Mouse (Mus musculus) CD4-positive, CD25-positive, alpha-beta regulatory T cell, adult 4 months (primary cell): ENCODE data around the gene Pcgf2. TPM values are rescaled to one million over a fixed set of nuclear protein-coding genes. Genes with fewer than 3 reads are reported as not detected.
"Not testable (repeated sequence)": the region's sequence is repeated elsewhere in the genome, so short reads cannot be mapped to it uniquely, and the experiment has no call there.

Source experiments
- ATAC-seq: one replicate; pipeline ENCODE4 v1.8.0; 2017
- polyA plus RNA-seq, 2 experiments: library from polyadenylated mRNA; unstranded; fragments of 100-300 nt; shearing (Covaris generic); gene quantifications; one replicate each; pipeline ENCODE4 v1.2.1; 2017

Gene Pcgf2
- polyA plus RNA-seq, 2 experiments from 2014 or later: 2.9 to 4.6 TPM

DNA sequence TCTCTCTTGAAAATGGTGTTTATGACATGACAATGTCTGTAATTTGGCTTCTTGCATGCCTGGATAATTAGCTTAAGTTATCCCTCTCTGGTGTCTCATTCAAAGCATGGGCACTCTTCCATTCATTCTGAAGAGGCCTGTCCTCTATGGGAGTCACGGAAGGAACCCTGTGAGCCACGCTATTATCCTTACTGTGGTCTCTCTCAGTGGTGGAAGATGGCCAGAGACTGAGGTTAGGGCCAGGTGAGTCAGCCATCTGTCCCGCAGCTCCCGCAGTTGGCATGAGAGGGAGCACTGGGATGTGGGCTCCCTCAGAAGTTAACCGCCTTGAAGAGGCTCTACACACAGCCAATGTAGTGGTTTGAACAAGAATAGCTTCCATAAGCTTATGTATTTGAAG, 50.0 kb downstream of the Pcgf2 start:
- no peak for ATAC-seq

- not testable (repeated sequence) for ATAC-seq
Measured at GRCm38 (mm10) chr11:97648541-97648940, 51.8 kb downstream of the Pcgf2 start.

- ATAC-seq: no peak
Measured at GRCm38 (mm10) chr11:97644834-97645233, 55.5 kb downstream of the Pcgf2 start.

DNA sequence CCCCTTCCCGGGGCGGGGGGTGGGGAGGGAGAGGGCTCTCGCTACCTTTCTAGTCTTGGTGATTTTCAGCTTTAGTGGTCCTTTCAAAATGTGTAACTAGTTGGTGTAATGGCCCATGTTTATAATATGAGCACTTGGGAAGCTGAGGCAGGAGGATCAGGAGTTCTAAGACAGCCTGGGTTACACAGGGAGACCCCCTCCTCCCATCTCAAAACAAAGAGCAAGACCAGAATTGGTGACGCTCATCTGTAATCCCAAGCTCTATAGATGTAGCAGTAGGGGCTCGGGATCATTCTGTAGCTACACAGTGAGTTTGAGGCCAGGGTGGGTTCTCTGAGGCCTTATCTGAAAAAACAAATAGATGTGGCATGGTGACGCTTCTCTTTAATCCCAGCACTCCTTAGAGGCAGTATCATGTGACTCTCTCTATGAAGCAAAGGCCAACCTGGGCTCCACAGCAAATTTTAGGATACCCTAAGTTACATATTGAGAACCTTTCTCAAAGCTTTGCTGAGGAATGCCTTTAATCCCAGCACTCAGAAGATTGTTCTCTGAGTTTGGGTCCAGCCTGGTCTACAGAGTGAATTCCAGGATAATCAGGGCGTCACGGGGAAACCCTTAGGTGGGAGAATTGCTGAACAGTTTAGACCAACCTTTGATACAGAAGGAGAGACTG, 56.8 kb downstream of the Pcgf2 start:
- no peak for ATAC-seq

DNA sequence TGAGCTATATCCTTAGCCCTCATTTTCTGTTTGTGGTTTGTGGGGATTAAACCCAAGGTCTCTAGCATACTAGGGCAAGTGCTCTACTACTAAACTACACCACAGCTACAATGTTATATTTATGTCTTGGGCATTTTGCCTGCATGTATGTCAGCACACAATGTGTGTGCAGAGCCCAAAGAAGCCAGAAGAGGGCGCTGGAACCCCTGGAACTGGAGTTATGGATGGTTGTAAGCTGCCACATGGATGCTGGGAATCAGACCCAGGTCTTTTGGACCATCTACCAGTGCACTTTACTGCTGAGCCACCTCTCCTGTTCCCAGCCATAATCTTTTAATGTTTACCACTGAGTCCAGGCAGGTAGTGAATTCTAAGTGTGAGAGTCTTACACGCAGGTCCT, 57.6 kb downstream of the Pcgf2 start:
- ATAC-seq: no peak

- no peak for ATAC-seq
Measured at GRCm38 (mm10) chr11:97641668-97642067, 58.6 kb downstream of the Pcgf2 start.

Other genes with a start within 250 kb of the Pcgf2 start
- not detected for gene 4933428G20Rik, start 200.2 kb downstream of the Pcgf2 start, polyA plus RNA-seq
- gene Srcin1, start 124.3 kb downstream of the Pcgf2 start, polyA plus RNA-seq: not detected
- under 1 TPM; 0.43 to 0.78 TPM for gene Epop, start 70.8 kb downstream of the Pcgf2 start, polyA plus RNA-seq
- 10 to 100 TPM in 1 of 2 experiments, 1 to 10 TPM in 1; 8.0 to 14.1 TPM for gene Mllt6, start 37.1 kb downstream of the Pcgf2 start, polyA plus RNA-seq
- 10 to 100 TPM; 63.5 to 80.3 TPM for gene Cisd3, start 14.7 kb downstream of the Pcgf2 start, polyA plus RNA-seq
- 100 to 1,000 TPM; 453 to 558 TPM for gene Psmb3, start 2.9 kb upstream of the Pcgf2 start, polyA plus RNA-seq
- 1 to 10 TPM; 1.4 to 2.2 TPM for gene Pip4k2b, start 44.2 kb upstream of the Pcgf2 start, polyA plus RNA-seq
- gene Cwc25, start 66.1 kb upstream of the Pcgf2 start, polyA plus RNA-seq: 10 to 100 TPM; 25.2 to 33.8 TPM
- gene 1700001P01Rik, start 75.4 kb upstream of the Pcgf2 start, polyA plus RNA-seq: not detected
- gene Rpl23, start 81.9 kb upstream of the Pcgf2 start, polyA plus RNA-seq: 1,000 to 10,000 TPM in 1 of 2 experiments, 100 to 1,000 TPM in 1; 884 to 1,093 TPM
- gene Lasp1, start 98.5 kb upstream of the Pcgf2 start, polyA plus RNA-seq: 10 to 100 TPM; 46.4 to 49.9 TPM
- 1 to 10 TPM; 1.4 TPM for gene B230217C12Rik, start 140.3 kb upstream of the Pcgf2 start, polyA plus RNA-seq
- gene Fbxo47, start 183.7 kb upstream of the Pcgf2 start, polyA plus RNA-seq: under 1 TPM; 0.34 to 0.65 TPM